Mouse (Mus musculus): ENCODE results near the gene Sgms1. TPM values are rescaled to one million over a fixed set of nuclear protein-coding genes. Genes with fewer than 3 reads are reported as not detected.

Sgms1 gene
- polyA plus RNA-seq, 1 experiment = 15.8 TPM

GRCm38 (mm10) chr19:32376886-32377535 lies 12.5 kb downstream of the Sgms1 start:
- DNase-seq (ENCODE audit: low read depth in 1 of 2, low spot score in 2 of 2) = peak; percentile 27 to 31

GRCm38 (mm10) chr19:32376054-32376453 lies 13.5 kb downstream of the Sgms1 start:
- no peak overlapping the region for H3K4me3 ChIP-seq (ENCODE audit: extremely low read depth, insufficient read depth, insufficient read length)
- H3K36me3 ChIP-seq (ENCODE audit: control insufficient read depth, insufficient read depth, low read length) = no peaks in the 10 kb centered on the region
- 79% methylated on average over 4 of the region's 4 CpGs for WGBS
- no peak for DNase-seq (ENCODE audit: low read depth in 1 of 2, low spot score in 2 of 2)
- TF ChIP-seq POLR2A (IDR thresholded peaks at IDR 0.05; ENCODE audit: low read depth, low read length) (no peak), CTCF (IDR thresholded peaks at IDR 0.05; ENCODE audit: extremely low read depth, insufficient read depth, insufficient read length, insufficient replicate concordance) (no peak)
- no peak overlapping the region for H3K27ac ChIP-seq (ENCODE audit: insufficient read depth, low read length)
- peaks cover 17% of the 10 kb centered on the region for H3K4me1 ChIP-seq (ENCODE audit: control insufficient read depth, insufficient read depth, insufficient read length)
- H3K27me3 ChIP-seq (ENCODE audit: control insufficient read depth, insufficient read depth, low read length) = no peaks in the 10 kb centered on the region

More at GRCm38 (mm10) chr19:32376886-32377535, 12.5 kb downstream of the Sgms1 start:
- no peaks in the 10 kb centered on the region for H3K27me3 ChIP-seq (ENCODE audit: control insufficient read depth, insufficient read depth, low read length)
- H3K27ac ChIP-seq (ENCODE audit: insufficient read depth, low read length) = no peak overlapping the region; the same call in 1 of the 2 replicates
- no peak overlapping the region for H3K4me3 ChIP-seq (ENCODE audit: extremely low read depth, insufficient read depth, insufficient read length)
- no peak for TF ChIP-seq CTCF (IDR thresholded peaks at IDR 0.05; ENCODE audit: extremely low read depth, insufficient read depth, insufficient read length, insufficient replicate concordance)
- TF ChIP-seq POLR2A (IDR thresholded peaks at IDR 0.05; ENCODE audit: low read depth, low read length) = no peak
- peaks cover 17% of the 10 kb centered on the region for H3K4me1 ChIP-seq (ENCODE audit: control insufficient read depth, insufficient read depth, insufficient read length)
- no peaks in the 10 kb centered on the region for H3K36me3 ChIP-seq (ENCODE audit: control insufficient read depth, insufficient read depth, low read length)
- WGBS = 28% methylated on average over 7 of the region's 7 CpGs

GRCm38 (mm10) chr19:32375473-32375985 lies 14.0 kb downstream of the Sgms1 start:
- no peak for DNase-seq (ENCODE audit: low read depth in 1 of 2, low spot score in 2 of 2)
- no peaks in the 10 kb centered on the region for H3K27me3 ChIP-seq (ENCODE audit: control insufficient read depth, insufficient read depth, low read length)
- no peak overlapping the region for H3K27ac ChIP-seq (ENCODE audit: insufficient read depth, low read length)
- no peaks in the 10 kb centered on the region for H3K36me3 ChIP-seq (ENCODE audit: control insufficient read depth, insufficient read depth, low read length)
- peaks cover 17% of the 10 kb centered on the region for H3K4me1 ChIP-seq (ENCODE audit: control insufficient read depth, insufficient read depth, insufficient read length)
- WGBS = 83% methylated on average over 4 of the region's 4 CpGs
- TF ChIP-seq CTCF (IDR thresholded peaks at IDR 0.05; ENCODE audit: extremely low read depth, insufficient read depth, insufficient read length, insufficient replicate concordance) = no peak
- TF ChIP-seq POLR2A (IDR thresholded peaks at IDR 0.05; ENCODE audit: low read depth, low read length) = no peak
- no peak overlapping the region for H3K4me3 ChIP-seq (ENCODE audit: extremely low read depth, insufficient read depth, insufficient read length)

GRCm38 (mm10) chr19:32374751-32375150 lies 14.8 kb downstream of the Sgms1 start:
- no peak overlapping the region for H3K4me3 ChIP-seq (ENCODE audit: extremely low read depth, insufficient read depth, insufficient read length)
- H3K36me3 ChIP-seq (ENCODE audit: control insufficient read depth, insufficient read depth, low read length) = no peaks in the 10 kb centered on the region
- H3K4me1 ChIP-seq (ENCODE audit: control insufficient read depth, insufficient read depth, insufficient read length) = peaks cover 17% of the 10 kb centered on the region
- DNase-seq (ENCODE audit: low read depth in 1 of 2, low spot score in 2 of 2) = no peak
- no peaks in the 10 kb centered on the region for H3K27me3 ChIP-seq (ENCODE audit: control insufficient read depth, insufficient read depth, low read length)
- WGBS = 92% methylated on average over 10 of the region's 10 CpGs
- no peak overlapping the region for H3K27ac ChIP-seq (ENCODE audit: insufficient read depth, low read length)
- TF ChIP-seq POLR2A (IDR thresholded peaks at IDR 0.05; ENCODE audit: low read depth, low read length) = no peak
- no peak for TF ChIP-seq CTCF (IDR thresholded peaks at IDR 0.05; ENCODE audit: extremely low read depth, insufficient read depth, insufficient read length, insufficient replicate concordance)

- WGBS = 91% methylated on average over 16 of the region's 16 CpGs
- H3K27me3 ChIP-seq (ENCODE audit: control insufficient read depth, insufficient read depth, low read length) = no peaks in the 10 kb centered on the region
- no peak for TF ChIP-seq CTCF (IDR thresholded peaks at IDR 0.05; ENCODE audit: extremely low read depth, insufficient read depth, insufficient read length, insufficient replicate concordance)
- TF ChIP-seq POLR2A (IDR thresholded peaks at IDR 0.05; ENCODE audit: low read depth, low read length) = no peak
- no peak for DNase-seq (ENCODE audit: low read depth in 1 of 2, low spot score in 2 of 2)
- peaks cover 17% of the 10 kb centered on the region for H3K4me1 ChIP-seq (ENCODE audit: control insufficient read depth, insufficient read depth, insufficient read length)
- no peak overlapping the region for H3K27ac ChIP-seq (ENCODE audit: insufficient read depth, low read length)
- H3K4me3 ChIP-seq (ENCODE audit: extremely low read depth, insufficient read depth, insufficient read length) = no peak overlapping the region
- no peaks in the 10 kb centered on the region for H3K36me3 ChIP-seq (ENCODE audit: control insufficient read depth, insufficient read depth, low read length)
Observed at GRCm38 (mm10) chr19:32373865-32374655, 15.5 kb downstream of the Sgms1 start.

GRCm38 (mm10) chr19:32372373-32372772 lies 17.1 kb downstream of the Sgms1 start:
- Histone ChIP-seq H3K27ac (ENCODE audit: insufficient read depth, low read length) (no peak overlapping the region), H3K27me3 (ENCODE audit: control insufficient read depth, insufficient read depth, low read length) (no peaks in the 10 kb centered on the region), H3K4me3 (ENCODE audit: extremely low read depth, insufficient read depth, insufficient read length) (no peak overlapping the region), H3K36me3 (ENCODE audit: control insufficient read depth, insufficient read depth, low read length) (no peaks in the 10 kb centered on the region), H3K4me1 (ENCODE audit: control insufficient read depth, insufficient read depth, insufficient read length) (peaks cover 10% of the 10 kb centered on the region; the same call in 1 of the 2 replicates)
- TF ChIP-seq POLR2A (IDR thresholded peaks at IDR 0.05; ENCODE audit: low read depth, low read length) (no peak), CTCF (IDR thresholded peaks at IDR 0.05; ENCODE audit: extremely low read depth, insufficient read depth, insufficient read length, insufficient replicate concordance) (no peak)
- WGBS = 72% methylated on average over 4 of the region's 4 CpGs
- DNase-seq (ENCODE audit: low read depth in 1 of 2, low spot score in 2 of 2) = no peak
